Mouse (Mus musculus) megakaryocyte, embryonic 14.5 days (primary cell): ENCODE measurements around the gene Cerkl.

Source experiments
- FLI1 ChIP-seq: IDR thresholded peaks from 2 replicates; pipeline ENCODE4 v1.6.1; 2012; ENCODE audit warnings: low read length, inconsistent platforms, mixed read lengths
- GATA1 ChIP-seq: IDR thresholded peaks from 3 replicates; pipeline ENCODE4 v1.6.1; 2012; ENCODE audit warnings: mixed read lengths, low read length, inconsistent platforms, borderline replicate concordance

DNA sequence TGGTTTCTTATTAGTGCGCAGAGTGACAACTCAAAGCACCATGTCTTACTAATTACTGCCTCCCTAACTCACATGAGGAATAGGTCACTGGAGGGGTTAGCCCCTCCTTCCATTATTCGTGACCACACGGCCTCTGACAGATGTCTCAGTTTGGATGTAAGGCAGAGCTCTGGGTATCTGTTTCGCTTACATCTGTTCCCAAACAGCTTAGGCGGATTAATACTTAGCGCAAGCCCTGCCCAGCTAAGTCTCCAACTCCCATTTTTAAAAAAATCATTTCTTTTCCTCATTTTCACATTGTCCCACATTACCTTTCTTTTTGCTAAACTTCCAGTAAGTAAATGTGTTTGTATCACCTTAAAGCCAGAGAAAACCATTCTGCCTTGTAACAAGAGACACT is 34.9 kb downstream of the Cerkl start:
- TF ChIP-seq GATA1, result no peak
- TF ChIP-seq FLI1, result no peak
